Mouse (Mus musculus): ENCODE data around the gene Src. TPM values are rescaled to one million over a fixed set of nuclear protein-coding genes. Genes with fewer than 3 reads are reported as not detected.

The Src gene
- polyA plus RNA-seq, 1 experiment from 2014 or later = 6.7 TPM

- 15% methylated on average over 14 of the region's 14 CpGs for WGBS
- Histone ChIP-seq H3K9me3 (ENCODE audit: control insufficient read depth, low read length) (no peaks in the 10 kb centered on the region), H3K9ac (ENCODE audit: low read length) (no peak overlapping the region), H3K36me3 (ENCODE audit: control insufficient read depth, insufficient read depth, low read length) (peaks cover 30% of the 10 kb centered on the region), H3K4me2 (ENCODE audit: low read length) (peak overlapping the region; percentile 46), H3K4me3 (ENCODE audit: control insufficient read depth in 1 of 2, insufficient read depth in 1 of 2, low read depth in 1 of 2, low read length in 2 of 2) (no peak overlapping the region), H3K27ac (replicated peaks in 1 of 2; ENCODE audit: control insufficient read depth in 1 of 2, insufficient read depth in 1 of 2, low read depth in 2 of 2, low read length in 2 of 2) (no peak overlapping the region), H3K27me3 (ENCODE audit: control insufficient read depth, insufficient read depth, low read length) (no peaks in the 10 kb centered on the region), H3K4me1 (ENCODE audit: control insufficient read depth in 2 of 2, insufficient read depth in 2 of 2, low read length in 2 of 2) (peaks cover 8 to 24% of the 10 kb centered on the region in 2 experiments; a peak in 3 of 4 replicates)
- ATAC-seq (ENCODE audit: insufficient number of reproducible peaks, insufficient read depth, low FRiP score, low read depth) = no peak; the same call in 1 of the 2 replicates
Observed at GRCm38 (mm10) chr2:157458472-157458871, 40.2 kb downstream of the Src start.

- no peak overlapping the region for H3K4me3 ChIP-seq (ENCODE audit: control insufficient read depth in 1 of 2, insufficient read depth in 1 of 2, low read depth in 1 of 2, low read length in 2 of 2)
- peaks cover 30% of the 10 kb centered on the region for H3K36me3 ChIP-seq (ENCODE audit: control insufficient read depth, insufficient read depth, low read length)
- WGBS = 38% methylated on average over 4 of the region's 5 CpGs
- H3K4me1 ChIP-seq (ENCODE audit: control insufficient read depth in 2 of 2, insufficient read depth in 2 of 2, low read length in 2 of 2) = peaks cover 17 to 33% of the 10 kb centered on the region in 2 experiments; a peak in 3 of 4 replicates
- H3K9me3 ChIP-seq (ENCODE audit: control insufficient read depth, low read length) = no peaks in the 10 kb centered on the region
- no peak for ATAC-seq (ENCODE audit: insufficient number of reproducible peaks, insufficient read depth, low FRiP score, low read depth)
- no peak overlapping the region for H3K9ac ChIP-seq (ENCODE audit: low read length)
- H3K27me3 ChIP-seq (ENCODE audit: control insufficient read depth, insufficient read depth, low read length) = no peaks in the 10 kb centered on the region
- no peak overlapping the region for H3K27ac ChIP-seq (replicated peaks in 1 of 2; ENCODE audit: control insufficient read depth in 1 of 2, insufficient read depth in 1 of 2, low read depth in 2 of 2, low read length in 2 of 2)
- no peak overlapping the region for H3K4me2 ChIP-seq (ENCODE audit: low read length)
Observed at GRCm38 (mm10) chr2:157459736-157460135, 41.5 kb downstream of the Src start.

GRCm38 (mm10) chr2:157462776-157463710 is 44.8 kb downstream of the Src start:
- 70% methylated on average over 20 of the region's 20 CpGs for WGBS
- Histone ChIP-seq H3K27ac (replicated peaks in 1 of 2; ENCODE audit: control insufficient read depth in 1 of 2, insufficient read depth in 1 of 2, low read depth in 2 of 2, low read length in 2 of 2) (peak overlapping the region in 1 of 2 experiments; percentile 33; a peak in 1 of 4 replicates), H3K9ac (ENCODE audit: low read length) (no peak overlapping the region), H3K36me3 (ENCODE audit: control insufficient read depth, insufficient read depth, low read length) (peaks cover 52% of the 10 kb centered on the region), H3K27me3 (ENCODE audit: control insufficient read depth, insufficient read depth, low read length) (no peaks in the 10 kb centered on the region), H3K4me3 (ENCODE audit: control insufficient read depth in 1 of 2, insufficient read depth in 1 of 2, low read depth in 1 of 2, low read length in 2 of 2) (no peak overlapping the region), H3K9me3 (ENCODE audit: control insufficient read depth, low read length) (no peaks in the 10 kb centered on the region), H3K4me2 (ENCODE audit: low read length) (no peak overlapping the region), H3K4me1 (ENCODE audit: control insufficient read depth in 2 of 2, insufficient read depth in 2 of 2, low read length in 2 of 2) (peaks cover 18 to 30% of the 10 kb centered on the region in 2 experiments; a peak in 3 of 4 replicates)
- no peak for ATAC-seq (ENCODE audit: insufficient number of reproducible peaks, insufficient read depth, low FRiP score, low read depth)

- WGBS = 53% methylated on average over 16 of the region's 16 CpGs
- no peaks in the 10 kb centered on the region for H3K9me3 ChIP-seq (ENCODE audit: control insufficient read depth, low read length)
- H3K4me1 ChIP-seq (ENCODE audit: control insufficient read depth in 2 of 2, insufficient read depth in 2 of 2, low read length in 2 of 2) = peaks cover 17 to 27% of the 10 kb centered on the region in 2 experiments; a peak in 3 of 4 replicates
- no peak overlapping the region for H3K4me3 ChIP-seq (ENCODE audit: control insufficient read depth in 1 of 2, insufficient read depth in 1 of 2, low read depth in 1 of 2, low read length in 2 of 2)
- H3K9ac ChIP-seq (ENCODE audit: low read length) = 0 out of 2 replicates have a peak overlapping the region, but pooled peaks have one; percentile 9
- no peaks in the 10 kb centered on the region for H3K27me3 ChIP-seq (ENCODE audit: control insufficient read depth, insufficient read depth, low read length)
- H3K36me3 ChIP-seq (ENCODE audit: control insufficient read depth, insufficient read depth, low read length) = peaks cover 58% of the 10 kb centered on the region
- peak overlapping the region; percentile 28 for H3K4me2 ChIP-seq (ENCODE audit: low read length)
- ATAC-seq (ENCODE audit: insufficient number of reproducible peaks, insufficient read depth, low FRiP score, low read depth) = no peak
- peak overlapping the region in 1 of 2 experiments; percentile 33; a peak in 2 of 4 replicates for H3K27ac ChIP-seq (replicated peaks in 1 of 2; ENCODE audit: control insufficient read depth in 1 of 2, insufficient read depth in 1 of 2, low read depth in 2 of 2, low read length in 2 of 2)
Observed at GRCm38 (mm10) chr2:157463887-157464745, 45.9 kb downstream of the Src start.

GRCm38 (mm10) chr2:157464746-157465126 is 46.5 kb downstream of the Src start:
- Histone ChIP-seq H3K4me1 (ENCODE audit: control insufficient read depth in 2 of 2, insufficient read depth in 2 of 2, low read length in 2 of 2) (peaks cover 17 to 27% of the 10 kb centered on the region in 2 experiments; a peak in 3 of 4 replicates), H3K36me3 (ENCODE audit: control insufficient read depth, insufficient read depth, low read length) (peaks cover 59% of the 10 kb centered on the region)

GRCm38 (mm10) chr2:157466836-157467235 is 48.6 kb downstream of the Src start:
- Histone ChIP-seq H3K36me3 (ENCODE audit: control insufficient read depth, insufficient read depth, low read length) (peaks cover 61% of the 10 kb centered on the region), H3K4me1 (ENCODE audit: control insufficient read depth in 2 of 2, insufficient read depth in 2 of 2, low read length in 2 of 2) (peaks cover 22 to 28% of the 10 kb centered on the region in 2 experiments; a peak in 3 of 4 replicates), H3K27me3 (ENCODE audit: control insufficient read depth, insufficient read depth, low read length) (no peaks in the 10 kb centered on the region), H3K9me3 (ENCODE audit: control insufficient read depth, low read length) (no peaks in the 10 kb centered on the region), H3K9ac (ENCODE audit: low read length) (no peak overlapping the region), H3K27ac (replicated peaks in 1 of 2; ENCODE audit: control insufficient read depth in 1 of 2, insufficient read depth in 1 of 2, low read depth in 2 of 2, low read length in 2 of 2) (no peak overlapping the region), H3K4me2 (ENCODE audit: low read length) (no peak overlapping the region), H3K4me3 (ENCODE audit: control insufficient read depth in 1 of 2, insufficient read depth in 1 of 2, low read depth in 1 of 2, low read length in 2 of 2) (no peak overlapping the region)
- no peak for ATAC-seq (ENCODE audit: insufficient number of reproducible peaks, insufficient read depth, low FRiP score, low read depth)
- WGBS = 78% methylated on average over 7 of the region's 7 CpGs

More at GRCm38 (mm10) chr2:157464746-157465126, 46.5 kb downstream of the Src start:
- Histone ChIP-seq H3K4me2 (ENCODE audit: low read length) (peak overlapping the region; percentile 28), H3K27ac (replicated peaks in 1 of 2; ENCODE audit: control insufficient read depth in 1 of 2, insufficient read depth in 1 of 2, low read depth in 2 of 2, low read length in 2 of 2) (peak overlapping the region; percentile 21 to 53; a peak in 1 of 4 replicates), H3K9ac (ENCODE audit: low read length) (peak overlapping the region; percentile 32; the same call in 1 of the 2 replicates), H3K4me3 (ENCODE audit: control insufficient read depth in 1 of 2, insufficient read depth in 1 of 2, low read depth in 1 of 2, low read length in 2 of 2) (no peak overlapping the region), H3K27me3 (ENCODE audit: control insufficient read depth, insufficient read depth, low read length) (no peaks in the 10 kb centered on the region), H3K9me3 (ENCODE audit: control insufficient read depth, low read length) (no peaks in the 10 kb centered on the region)
- peak; percentile 62 for ATAC-seq (ENCODE audit: insufficient number of reproducible peaks, insufficient read depth, low FRiP score, low read depth)
- 14% methylated on average over 12 of the region's 12 CpGs for WGBS

- Histone ChIP-seq H3K36me3 (ENCODE audit: control insufficient read depth, insufficient read depth, low read length) (peaks cover 49% of the 10 kb centered on the region), H3K4me2 (ENCODE audit: low read length) (no peak overlapping the region), H3K9me3 (ENCODE audit: control insufficient read depth, low read length) (no peaks in the 10 kb centered on the region), H3K4me3 (ENCODE audit: control insufficient read depth in 1 of 2, insufficient read depth in 1 of 2, low read depth in 1 of 2, low read length in 2 of 2) (no peak overlapping the region), H3K4me1 (ENCODE audit: control insufficient read depth in 2 of 2, insufficient read depth in 2 of 2, low read length in 2 of 2) (peaks cover 22 to 25% of the 10 kb centered on the region in 2 experiments), H3K27ac (replicated peaks in 1 of 2; ENCODE audit: control insufficient read depth in 1 of 2, insufficient read depth in 1 of 2, low read depth in 2 of 2, low read length in 2 of 2) (no peak overlapping the region), H3K27me3 (ENCODE audit: control insufficient read depth, insufficient read depth, low read length) (no peaks in the 10 kb centered on the region), H3K9ac (ENCODE audit: low read length) (no peak overlapping the region)
- ATAC-seq (ENCODE audit: insufficient number of reproducible peaks, insufficient read depth, low FRiP score, low read depth) = no peak
- 71% methylated on average over 8 of the region's 8 CpGs for WGBS
Observed at GRCm38 (mm10) chr2:157468130-157468796, 50.0 kb downstream of the Src start.

Data from heart, embryonic 14.5 days (tissue).